Mouse (Mus musculus): Measurements from ENCODE around the gene Runx2. TPM values are rescaled to one million over a fixed set of nuclear protein-coding genes. Genes with fewer than 3 reads are reported as not detected.

Gene Runx2
- polyA plus RNA-seq, 1 experiment: 7.7 TPM

DNA sequence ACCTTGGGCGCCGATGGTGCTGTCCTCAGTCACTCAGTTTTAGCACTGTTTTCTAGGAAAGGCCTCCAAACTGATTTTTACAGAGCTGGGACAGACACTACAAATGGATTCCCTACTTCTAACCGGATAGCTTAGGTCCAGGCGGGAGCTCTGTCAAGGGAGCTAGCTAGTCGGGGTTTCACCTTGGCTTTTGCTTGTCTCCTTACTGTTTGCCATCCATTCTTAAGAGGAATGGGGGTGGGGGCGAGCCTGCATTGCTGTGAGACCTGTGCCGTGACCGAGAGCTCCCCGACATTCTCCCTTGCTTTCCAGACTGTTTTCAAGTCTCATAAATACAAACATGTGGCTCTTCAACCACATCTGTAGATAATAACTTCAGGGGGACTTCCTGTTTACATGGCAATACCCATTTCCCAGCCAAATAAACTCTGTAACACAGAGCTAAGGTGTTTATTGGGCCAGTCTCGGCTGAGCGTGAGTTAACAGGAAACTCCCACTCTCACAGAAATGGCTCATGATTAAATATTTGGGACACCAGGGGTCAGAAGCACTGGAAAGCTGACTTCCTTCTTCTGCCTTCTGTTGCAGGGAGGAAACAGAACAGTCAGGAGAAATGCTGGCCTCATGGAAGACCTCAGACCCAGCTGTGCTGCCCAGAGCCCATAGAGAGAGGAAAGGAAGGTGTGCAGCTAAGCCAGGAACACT lies 213.1 kb downstream of the Runx2 start:
- TF ChIP-seq POLR2A (IDR thresholded peaks at IDR 0.05; ENCODE audit: extremely low read depth, insufficient read depth, low read length): no peak
- TF ChIP-seq CTCF (IDR thresholded peaks at IDR 0.05; ENCODE audit: extremely low read depth, insufficient read depth, low read length): no peak
- H3K4me1 ChIP-seq (ENCODE audit: control insufficient read depth, insufficient read depth, low read length): no peaks in the 10 kb centered on the region
- H3K4me3 ChIP-seq (ENCODE audit: insufficient read depth, low read length): no peak overlapping the region
- no peak overlapping the region for H3K27ac ChIP-seq (ENCODE audit: insufficient read depth, low read length)

DNA sequence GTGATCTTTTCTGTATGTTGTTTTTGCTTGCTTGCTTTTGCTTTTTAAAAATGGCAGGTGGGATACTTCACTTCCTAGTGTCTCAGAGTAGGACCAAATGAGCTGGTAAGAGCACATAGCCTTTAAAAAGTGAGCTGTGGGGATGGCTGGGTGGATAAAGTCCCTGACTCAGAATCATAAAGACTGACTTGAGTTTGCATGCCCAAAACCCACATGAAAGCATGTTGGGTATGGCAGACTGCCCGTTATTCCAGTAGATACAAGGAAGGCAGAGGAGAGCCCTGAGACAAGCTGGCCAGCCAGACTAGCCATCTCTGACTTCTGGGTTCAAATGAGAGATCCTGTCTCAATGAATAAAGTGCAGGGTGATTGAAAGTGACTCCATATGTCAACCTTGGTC lies 214.7 kb downstream of the Runx2 start:
- H3K27ac ChIP-seq (ENCODE audit: insufficient read depth, low read length): no peak overlapping the region
- TF ChIP-seq CTCF (IDR thresholded peaks at IDR 0.05; ENCODE audit: extremely low read depth, insufficient read depth, low read length) (no peak), POLR2A (IDR thresholded peaks at IDR 0.05; ENCODE audit: extremely low read depth, insufficient read depth, low read length) (no peak)
- no peak overlapping the region for H3K4me3 ChIP-seq (ENCODE audit: insufficient read depth, low read length)
- H3K4me1 ChIP-seq (ENCODE audit: control insufficient read depth, insufficient read depth, low read length): no peaks in the 10 kb centered on the region

DNA sequence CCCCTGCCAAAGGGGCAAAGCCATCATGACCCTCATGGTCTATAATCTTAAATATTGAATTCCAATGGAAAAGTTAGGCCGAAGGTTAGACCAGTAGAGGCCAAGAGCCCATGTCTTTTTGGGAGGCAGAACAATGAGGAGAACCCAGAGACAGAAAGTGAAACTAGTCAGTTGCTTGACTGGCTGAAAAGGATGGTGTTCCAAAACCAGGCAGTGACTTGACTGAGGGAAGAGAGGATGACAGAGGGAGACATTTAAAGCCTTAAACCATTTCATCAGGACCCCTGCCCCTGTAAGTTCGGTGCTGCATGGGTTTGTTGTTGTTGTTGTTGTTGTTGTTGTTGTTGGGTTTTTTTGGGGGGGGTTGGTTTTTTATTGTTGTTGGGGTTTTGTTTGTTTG lies 215.5 kb downstream of the Runx2 start:
- Histone ChIP-seq H3K4me3 (ENCODE audit: insufficient read depth, low read length) (no peak overlapping the region), H3K27ac (ENCODE audit: insufficient read depth, low read length) (no peak overlapping the region), H3K4me1 (ENCODE audit: control insufficient read depth, insufficient read depth, low read length) (no peaks in the 10 kb centered on the region)
- TF ChIP-seq CTCF (IDR thresholded peaks at IDR 0.05; ENCODE audit: extremely low read depth, insufficient read depth, low read length): no peak
- no peak for TF ChIP-seq POLR2A (IDR thresholded peaks at IDR 0.05; ENCODE audit: extremely low read depth, insufficient read depth, low read length)

DNA sequence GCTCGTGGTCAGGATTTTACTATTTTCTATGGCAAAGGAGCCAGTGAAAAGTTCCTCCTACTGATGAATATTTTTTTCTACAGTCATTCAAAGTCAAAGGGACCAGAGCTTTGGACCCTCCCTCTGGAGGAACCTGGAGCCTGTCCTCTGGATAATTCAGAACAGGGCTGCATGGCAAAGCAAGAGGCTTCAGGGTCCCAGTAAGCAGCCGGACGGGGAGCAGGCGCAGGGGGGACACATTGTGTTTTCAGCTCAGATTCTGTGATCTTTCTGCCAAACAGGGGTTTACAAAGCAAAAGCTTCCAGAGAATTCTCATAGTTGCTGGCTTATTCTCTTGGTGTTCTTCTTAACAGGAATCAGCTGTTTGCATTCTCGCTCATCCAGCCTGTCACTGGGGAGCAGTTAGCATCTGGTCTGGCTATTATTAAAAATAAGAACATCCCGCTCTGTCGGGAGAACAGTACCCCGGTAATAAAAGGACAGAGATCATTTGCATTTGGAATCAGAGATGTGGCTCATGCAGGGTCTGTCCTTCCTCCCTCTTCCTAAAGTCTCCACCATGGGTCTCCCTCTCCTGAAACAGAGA lies 216.6 kb downstream of the Runx2 start:
- TF ChIP-seq CTCF (IDR thresholded peaks at IDR 0.05; ENCODE audit: extremely low read depth, insufficient read depth, low read length): no peak
- TF ChIP-seq POLR2A (IDR thresholded peaks at IDR 0.05; ENCODE audit: extremely low read depth, insufficient read depth, low read length): no peak
- Histone ChIP-seq H3K27ac (ENCODE audit: insufficient read depth, low read length) (no peak overlapping the region), H3K4me3 (ENCODE audit: insufficient read depth, low read length) (no peak overlapping the region)

DNA sequence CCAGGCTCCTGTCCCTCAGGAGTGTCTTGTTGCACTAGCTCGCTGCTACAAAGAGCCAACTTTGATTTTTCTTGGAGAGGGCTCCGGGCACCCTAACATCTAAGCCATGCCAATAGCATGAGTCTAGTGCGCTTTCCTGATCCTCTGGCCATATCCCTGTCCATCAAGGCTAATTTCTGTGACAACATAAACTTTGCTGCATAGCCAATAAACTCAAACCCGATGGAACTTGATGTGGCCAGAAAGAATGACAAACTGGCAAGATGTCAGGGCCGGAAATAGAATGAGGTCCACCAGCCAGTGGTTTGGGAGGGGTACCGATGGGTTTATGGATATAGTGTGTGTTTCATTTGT lies 221.9 kb downstream of the Runx2 start:
- Histone ChIP-seq H3K4me3 (ENCODE audit: insufficient read depth, low read length) (no peak overlapping the region), H3K27ac (ENCODE audit: insufficient read depth, low read length) (no peak overlapping the region), H3K4me1 (ENCODE audit: control insufficient read depth, insufficient read depth, low read length) (no peaks in the 10 kb centered on the region)
- TF ChIP-seq POLR2A (IDR thresholded peaks at IDR 0.05; ENCODE audit: extremely low read depth, insufficient read depth, low read length) (no peak), CTCF (IDR thresholded peaks at IDR 0.05; ENCODE audit: extremely low read depth, insufficient read depth, low read length) (no peak)

More for the DNA sequence above, 216.6 kb downstream of the Runx2 start:
- H3K4me1 ChIP-seq (ENCODE audit: control insufficient read depth, insufficient read depth, low read length): no peaks in the 10 kb centered on the region

DNA sequence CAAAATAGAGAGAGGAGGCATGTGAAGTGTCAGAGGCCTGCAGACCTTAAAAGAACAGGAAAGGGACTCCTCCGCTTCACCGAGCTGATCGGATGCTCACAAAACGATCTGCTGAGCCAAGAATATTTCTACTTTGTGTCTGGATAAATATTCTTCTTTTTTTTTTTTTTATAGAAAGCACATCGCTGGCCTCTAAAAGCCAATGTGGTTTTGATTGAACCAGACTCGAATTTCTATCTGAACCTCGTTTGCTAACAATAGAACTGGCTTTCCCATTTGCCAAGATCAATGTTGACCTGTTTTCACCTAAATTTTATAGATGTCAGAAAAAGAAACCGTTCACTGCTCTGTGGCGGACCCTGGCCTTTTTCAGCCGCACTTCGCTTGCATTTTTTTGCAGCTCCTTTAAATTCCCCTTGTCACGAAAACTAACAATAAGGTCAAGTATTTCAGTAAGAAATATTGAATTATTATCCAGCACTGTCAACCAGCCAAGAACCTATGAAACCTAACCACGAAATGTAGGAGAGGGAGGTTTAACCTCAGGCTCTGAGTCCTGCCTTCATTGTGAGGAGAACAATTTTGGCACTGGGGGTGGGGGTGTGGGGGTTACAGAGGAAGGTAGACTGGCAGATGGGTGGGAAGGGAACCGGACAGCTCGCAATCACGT lies 222.4 kb downstream of the Runx2 start:
- no peak overlapping the region for H3K27ac ChIP-seq (ENCODE audit: insufficient read depth, low read length)
- no peaks in the 10 kb centered on the region for H3K4me1 ChIP-seq (ENCODE audit: control insufficient read depth, insufficient read depth, low read length)
- no peak for TF ChIP-seq POLR2A (IDR thresholded peaks at IDR 0.05; ENCODE audit: extremely low read depth, insufficient read depth, low read length)
- no peak for TF ChIP-seq CTCF (IDR thresholded peaks at IDR 0.05; ENCODE audit: extremely low read depth, insufficient read depth, low read length)
- no peak overlapping the region for H3K4me3 ChIP-seq (ENCODE audit: insufficient read depth, low read length)

DNA sequence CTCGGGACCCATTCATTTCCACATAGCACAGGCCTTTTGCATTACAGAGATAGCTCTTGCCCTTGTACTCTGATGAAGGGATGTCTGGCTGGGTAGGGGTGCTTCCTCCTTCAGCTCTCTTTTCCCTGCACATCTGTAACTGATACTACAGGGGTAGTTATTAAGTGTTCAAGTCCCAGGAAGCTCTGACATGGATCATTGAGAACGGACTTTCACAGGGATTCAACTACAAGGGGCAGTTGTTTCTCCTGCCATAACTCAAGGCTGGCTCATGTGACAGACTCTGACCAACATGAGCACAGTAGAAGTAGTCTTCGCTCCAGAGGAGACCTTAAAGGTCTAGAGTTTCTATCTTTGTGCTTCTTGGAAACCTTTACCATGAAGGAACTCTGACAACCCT lies 226.1 kb downstream of the Runx2 start:
- Histone ChIP-seq H3K4me3 (ENCODE audit: insufficient read depth, low read length) (no peak overlapping the region), H3K27ac (ENCODE audit: insufficient read depth, low read length) (no peak overlapping the region), H3K4me1 (ENCODE audit: control insufficient read depth, insufficient read depth, low read length) (no peaks in the 10 kb centered on the region)
- no peak for TF ChIP-seq POLR2A (IDR thresholded peaks at IDR 0.05; ENCODE audit: extremely low read depth, insufficient read depth, low read length)
- TF ChIP-seq CTCF (IDR thresholded peaks at IDR 0.05; ENCODE audit: extremely low read depth, insufficient read depth, low read length): no peak

DNA sequence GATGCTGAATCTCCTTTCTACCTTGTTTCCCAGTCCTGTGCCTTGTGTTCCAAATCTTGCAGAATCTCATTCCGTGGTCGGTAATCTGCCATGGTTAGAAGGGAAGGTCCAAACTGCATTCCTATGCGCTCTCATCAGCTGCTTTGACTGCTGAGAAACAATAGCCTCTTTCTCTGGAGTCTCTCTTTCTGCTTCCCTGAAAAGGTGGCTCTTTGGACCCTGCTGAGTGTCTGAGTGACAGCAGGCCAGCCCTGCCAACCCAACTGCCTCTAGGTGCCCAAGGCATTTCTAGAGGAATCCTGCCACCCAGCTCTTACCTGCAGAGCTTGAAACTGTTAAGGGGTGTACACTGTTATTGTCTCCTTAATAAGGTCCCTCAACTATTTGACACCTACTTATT lies 226.6 kb downstream of the Runx2 start:
- Histone ChIP-seq H3K4me3 (ENCODE audit: insufficient read depth, low read length) (no peak overlapping the region), H3K27ac (ENCODE audit: insufficient read depth, low read length) (no peak overlapping the region), H3K4me1 (ENCODE audit: control insufficient read depth, insufficient read depth, low read length) (no peaks in the 10 kb centered on the region)
- TF ChIP-seq POLR2A (IDR thresholded peaks at IDR 0.05; ENCODE audit: extremely low read depth, insufficient read depth, low read length) (no peak), CTCF (IDR thresholded peaks at IDR 0.05; ENCODE audit: extremely low read depth, insufficient read depth, low read length) (no peak)

DNA sequence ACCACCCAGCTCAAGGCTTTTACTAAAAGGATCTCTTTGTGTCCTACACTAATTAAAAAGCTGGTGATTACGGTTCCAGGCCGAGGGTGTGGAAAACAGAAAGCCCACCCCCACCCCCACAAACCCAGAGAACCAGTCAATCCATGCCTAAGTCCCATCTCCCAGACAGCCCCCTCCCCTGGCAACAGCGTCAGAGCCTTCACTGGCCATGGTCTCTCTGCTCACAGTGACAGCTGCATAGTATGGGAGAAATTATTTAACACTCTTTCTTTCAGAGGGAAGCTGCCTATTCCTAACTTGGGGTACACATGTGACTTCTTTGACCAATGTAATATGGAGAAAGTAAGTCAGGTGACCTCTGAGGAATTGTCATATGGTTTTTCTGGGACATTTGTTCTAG lies 228.4 kb downstream of the Runx2 start:
- Histone ChIP-seq H3K4me1 (ENCODE audit: control insufficient read depth, insufficient read depth, low read length) (no peaks in the 10 kb centered on the region), H3K4me3 (ENCODE audit: insufficient read depth, low read length) (no peak overlapping the region), H3K27ac (ENCODE audit: insufficient read depth, low read length) (no peak overlapping the region)
- TF ChIP-seq CTCF (IDR thresholded peaks at IDR 0.05; ENCODE audit: extremely low read depth, insufficient read depth, low read length): no peak
- TF ChIP-seq POLR2A (IDR thresholded peaks at IDR 0.05; ENCODE audit: extremely low read depth, insufficient read depth, low read length): no peak

DNA sequence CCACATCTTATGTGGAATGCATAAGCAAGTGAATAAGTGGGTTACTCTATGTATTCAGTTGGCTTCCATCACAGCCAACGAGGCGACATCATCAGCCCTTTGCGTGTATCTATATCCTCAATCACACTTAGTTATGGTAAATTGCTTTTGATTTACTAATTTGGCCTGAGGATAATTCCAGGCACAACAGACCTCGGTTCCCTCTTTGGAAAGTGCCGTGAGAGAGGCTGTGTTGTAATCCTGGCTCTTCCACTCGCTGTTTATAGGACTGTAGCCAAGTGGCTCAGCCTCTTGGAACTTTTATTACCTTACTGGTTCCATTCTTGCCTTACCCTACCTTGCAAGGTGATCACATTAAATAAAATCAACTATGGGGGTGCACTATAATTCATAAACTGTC lies 229.8 kb downstream of the Runx2 start:
- TF ChIP-seq CTCF (IDR thresholded peaks at IDR 0.05; ENCODE audit: extremely low read depth, insufficient read depth, low read length) (no peak), POLR2A (IDR thresholded peaks at IDR 0.05; ENCODE audit: extremely low read depth, insufficient read depth, low read length) (no peak)

More for the DNA sequence above, 229.8 kb downstream of the Runx2 start:
- Histone ChIP-seq H3K27ac (ENCODE audit: insufficient read depth, low read length) (no peak overlapping the region), H3K4me3 (ENCODE audit: insufficient read depth, low read length) (no peak overlapping the region), H3K4me1 (ENCODE audit: control insufficient read depth, insufficient read depth, low read length) (no peaks in the 10 kb centered on the region)
